Mouse (Mus musculus) limb, embryonic 14.5 days (tissue): ENCODE results near the gene Gatad2a. TPM values are rescaled to one million over a fixed set of nuclear protein-coding genes. Genes with fewer than 3 reads are reported as not detected.
A peak's percentile ranks its signal among the peaks of the same experiment; 100 is the strongest.

ENCODE experiments used
- ATAC-seq: fragments of 200-750 bp; cut with Nextera tagmentation; 2 replicates; pipeline ENCODE4 v1.8.0; 2017; ENCODE audit warnings: low read depth, moderate number of reproducible peaks, moderate TSS enrichment; ENCODE audit not compliant: low FRiP score
- DNase-seq: peaks from one replicate; pipeline ENCODE4 v3.0.0-alpha.2; 2015; ENCODE audit warnings: low spot score
- H3K27ac ChIP-seq: fragments of 300-500 bp; sonication (generic); replicated peaks from 2 replicates; pipeline ENCODE4 v1.5.1; 2014; ENCODE audit warnings: low read depth, mild to moderate bottlenecking, low read length, moderate library complexity, mixed read lengths
- H3K27me3 ChIP-seq: fragments of 300-500 bp; sonication (generic); 2 replicates; pipeline ENCODE4 v1.6.1; 2014; ENCODE audit warnings: low read length, mixed read lengths; ENCODE audit not compliant: control insufficient read depth, insufficient read depth
- H3K36me3 ChIP-seq: fragments of 300-500 bp; sonication (generic); 2 replicates; pipeline ENCODE4 v1.6.1; 2014; ENCODE audit warnings: mild to moderate bottlenecking, low read length, moderate library complexity, mixed read lengths; ENCODE audit not compliant: control insufficient read depth, insufficient read depth
- H3K4me1 ChIP-seq: fragments of 300-500 bp; sonication (generic); 2 replicates; pipeline ENCODE4 v1.6.1; 2014; ENCODE audit warnings: antibody characterized with exemption, low read length, mixed read lengths; ENCODE audit not compliant: control insufficient read depth, insufficient read depth
- H3K4me2 ChIP-seq: fragments of 300-500 bp; sonication (generic); replicated peaks from 2 replicates; pipeline ENCODE4 v1.6.1; 2014; ENCODE audit warnings: low read depth, mild to moderate bottlenecking, low read length, moderate library complexity; ENCODE audit not compliant: severe bottlenecking
- H3K4me3 ChIP-seq: fragments of 300-500 bp; sonication (generic); replicated peaks from 2 replicates; pipeline ENCODE4 v1.5.1; 2014; ENCODE audit warnings: low read length
- H3K9ac ChIP-seq: fragments of 300-500 bp; sonication (generic); 2 replicates; pipeline ENCODE4 v1.6.1; 2014; ENCODE audit warnings: mild to moderate bottlenecking, low read depth, low read length, moderate library complexity; ENCODE audit not compliant: severe bottlenecking
- H3K9me3 ChIP-seq: fragments of 300-500 bp; sonication (generic); 2 replicates; pipeline ENCODE4 v1.6.1; 2016; ENCODE audit warnings: low read length; ENCODE audit not compliant: control insufficient read depth
- POLR2A ChIP-seq: fragments of 200-500 bp; IDR thresholded peaks from 2 replicates; pipeline ENCODE4 v1.8.0; 2012; ENCODE audit warnings: inconsistent platforms, mild to moderate bottlenecking, moderate library complexity, borderline replicate concordance; ENCODE audit not compliant: insufficient read depth, insufficient read length; ENCODE audit errors: extremely low read depth
- WGBS: fragments of 180-500 bp; shearing (Covaris S2); extraction: QIAGEN DNeasy Blood & Tissue Kit; methylation state at CpG from one replicate; pipeline ENCODE4 v1.1.7; 2014; 5-methylcytosine and 5-hydroxymethylcytosine counted together
- polyA plus RNA-seq, 2 experiments: library from polyadenylated mRNA; depleted of rRNA in 1 of 2; stranded (reverse) in 1 of 2; unstranded in 1 of 2; fragments of >200 nt; fragmentation: Nextera tagmentation in 1 of 2; extraction: Ambion mirVana in 1 of 2; gene quantifications; 2 replicates each; pipeline versions ENCODE4 v1.2.1 to v1.2.3; 2012 to 2014

Gene Gatad2a
- polyA plus RNA-seq, 2 experiments, result 49.2 to 65.0 TPM

DNA sequence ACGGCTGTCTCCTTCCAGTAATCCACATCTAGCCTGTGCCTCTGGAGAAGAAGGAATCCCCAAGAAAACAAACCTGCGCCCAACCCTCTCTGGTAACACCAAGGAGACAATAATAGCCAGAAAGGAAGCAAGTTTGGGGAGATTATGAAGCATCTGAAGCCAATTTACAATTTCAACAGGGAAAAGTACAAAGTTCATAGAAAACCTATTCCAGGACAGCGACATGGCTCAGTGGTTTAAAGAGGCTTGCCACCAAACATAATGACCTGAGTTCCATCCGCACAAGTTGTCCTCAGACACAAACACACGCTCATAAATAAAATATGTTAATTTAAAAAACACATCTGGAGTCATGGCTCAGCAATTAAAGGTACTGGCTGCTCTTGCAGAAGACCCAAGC, 21.4 kb downstream of the Gatad2a start:
- H3K9me3 ChIP-seq, result no peaks in the 10 kb centered on the region
- H3K4me1 ChIP-seq, result peaks cover 27% of the 10 kb centered on the region
- H3K27me3 ChIP-seq, result no peaks in the 10 kb centered on the region
- peak overlapping the region; percentile 59 for H3K4me2 ChIP-seq
- WGBS, result 29% methylated on average over 5 of the region's 5 CpGs
- no peaks in the 10 kb centered on the region for H3K36me3 ChIP-seq
- peak overlapping the region; percentile 97 for H3K4me3 ChIP-seq
- no peak for ATAC-seq
- DNase-seq, result no peak
- 0 out of 2 replicates have a peak overlapping the region, but pooled peaks have one; percentile 92 for H3K9ac ChIP-seq
- TF ChIP-seq POLR2A, result no peak
- H3K27ac ChIP-seq, result peak overlapping the region; percentile 86; the same call in 1 of the 2 replicates

- TF ChIP-seq POLR2A, result no peak
- WGBS, result under 1% methylated on average over 26 of the region's 50 CpGs
- Histone ChIP-seq H3K4me3 (peak overlapping the region; percentile 97), H3K27ac (peak overlapping the region; percentile 86), H3K9me3 (no peaks in the 10 kb centered on the region), H3K27me3 (no peaks in the 10 kb centered on the region), H3K4me1 (peaks cover 27% of the 10 kb centered on the region), H3K4me2 (peak overlapping the region; percentile 59), H3K36me3 (no peaks in the 10 kb centered on the region), H3K9ac (peak overlapping the region; percentile 92)
- DNase-seq (peak; percentile 88), ATAC-seq (peak; percentile 93)
Observed at GRCm38 (mm10) chr8:69974194-69974614, 22.0 kb downstream of the Gatad2a start.

GRCm38 (mm10) chr8:69973442-69974161, 22.6 kb downstream of the Gatad2a start:
- DNase-seq, result peak; percentile 28
- Histone ChIP-seq H3K27ac (peak overlapping the region; percentile 86), H3K4me2 (peak overlapping the region; percentile 59), H3K4me3 (peak overlapping the region; percentile 97), H3K9ac (peak overlapping the region; percentile 92), H3K9me3 (no peaks in the 10 kb centered on the region), H3K36me3 (no peaks in the 10 kb centered on the region), H3K27me3 (no peaks in the 10 kb centered on the region), H3K4me1 (peaks cover 27% of the 10 kb centered on the region)
- peak; percentile 16; the same call in 1 of the 2 replicates for ATAC-seq
- under 1% methylated on average over 34 of the region's 68 CpGs for WGBS
- TF ChIP-seq POLR2A, result no peak

- Histone ChIP-seq H3K4me1 (peaks cover 27% of the 10 kb centered on the region), H3K4me2 (peak overlapping the region; percentile 59), H3K9me3 (no peaks in the 10 kb centered on the region), H3K4me3 (peak overlapping the region; percentile 97), H3K36me3 (no peaks in the 10 kb centered on the region), H3K9ac (peak overlapping the region; percentile 92), H3K27ac (no peak overlapping the region), H3K27me3 (no peaks in the 10 kb centered on the region)
- no peak for DNase-seq
- ATAC-seq, result no peak
- 15% methylated on average over 7 of the region's 7 CpGs for WGBS
- TF ChIP-seq POLR2A, result no peak
Observed at GRCm38 (mm10) chr8:69973063-69973441, 23.1 kb downstream of the Gatad2a start.

DNA sequence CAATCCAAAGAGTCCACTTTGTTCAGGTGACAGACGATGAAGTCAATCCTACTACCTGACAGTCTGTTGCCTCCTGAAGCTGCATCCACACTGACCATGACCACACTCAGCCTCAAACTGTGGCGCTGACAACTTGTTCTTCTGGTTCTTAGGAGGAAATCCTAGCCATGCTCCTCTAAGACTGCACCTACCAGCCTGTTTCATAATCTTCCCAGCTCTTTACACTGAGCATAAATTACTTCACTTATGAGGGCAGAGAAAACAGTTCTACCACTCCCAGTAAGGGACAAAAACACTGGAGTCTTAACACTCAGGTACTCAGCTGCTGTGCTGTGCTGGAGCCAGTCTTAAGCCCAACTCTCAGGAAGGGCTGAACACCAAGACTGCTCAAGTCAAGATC, 25.3 kb downstream of the Gatad2a start:
- Histone ChIP-seq H3K27ac (no peak overlapping the region), H3K36me3 (no peaks in the 10 kb centered on the region), H3K4me2 (no peak overlapping the region), H3K4me3 (no peak overlapping the region), H3K9ac (no peak overlapping the region), H3K27me3 (no peaks in the 10 kb centered on the region), H3K4me1 (peaks cover 27% of the 10 kb centered on the region), H3K9me3 (no peaks in the 10 kb centered on the region)
- DNase-seq, result no peak
- no peak for TF ChIP-seq POLR2A
- WGBS, result 72% methylated on average over 2 of the region's 2 CpGs
- ATAC-seq, result no peak
